Mouse (Mus musculus): ENCODE measurements around the gene Prkar2a. TPM values are rescaled to one million over a fixed set of nuclear protein-coding genes. Genes with fewer than 3 reads are reported as not detected.
A peak's percentile ranks its signal among the peaks of the same experiment; 100 is the strongest.

Gene Prkar2a
- polyA plus RNA-seq, 1 experiment, result 5.7 TPM

DNA sequence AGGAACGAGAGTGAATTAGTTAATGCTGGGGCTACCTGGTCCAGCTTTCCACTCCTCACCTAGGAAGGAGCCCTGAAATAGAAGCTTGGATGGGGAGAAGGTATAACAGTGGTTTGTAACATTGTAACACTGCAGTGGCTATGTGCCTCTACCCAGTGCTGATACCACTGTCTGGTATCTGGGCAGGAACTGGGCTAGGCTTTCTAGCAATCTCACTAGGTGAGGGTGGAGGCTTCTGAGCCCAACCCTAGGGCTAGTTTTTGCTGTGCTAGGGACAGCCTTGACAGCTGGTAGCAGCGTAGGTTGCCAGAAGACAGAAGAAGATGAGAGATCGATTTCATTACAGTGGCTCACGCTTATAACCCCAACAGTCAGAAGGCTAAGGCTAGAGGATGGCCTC is 87.5 kb downstream of the Prkar2a start:
- 93% methylated on average over 4 of the region's 4 CpGs for WGBS
- no peaks in the 10 kb centered on the region for H3K36me3 ChIP-seq (ENCODE audit: control insufficient read depth, insufficient read depth, low read length)
- DNase-seq, result no peak
- no peaks in the 10 kb centered on the region for H3K27me3 ChIP-seq (ENCODE audit: control insufficient read depth, insufficient read depth, low read length)
- TF ChIP-seq CTCF (IDR thresholded peaks at IDR 0.05; ENCODE audit: borderline replicate concordance, control insufficient read depth, extremely low read depth, insufficient read depth, low read length, poor library complexity) (no peak), POLR2A (IDR thresholded peaks at IDR 0.05; ENCODE audit: control insufficient read depth, extremely low read depth, insufficient read depth, low read length, poor library complexity) (no peak)
- no peaks in the 10 kb centered on the region for H3K4me1 ChIP-seq (replicated peaks; ENCODE audit: control insufficient read depth, insufficient read depth, low read length)
- no peak overlapping the region for H3K27ac ChIP-seq (ENCODE audit: control insufficient read depth, insufficient read depth, low read length)
- H3K4me3 ChIP-seq (ENCODE audit: control insufficient read depth, insufficient read depth, low read length), result no peak overlapping the region

- Histone ChIP-seq H3K36me3 (ENCODE audit: control insufficient read depth, insufficient read depth, low read length) (no peaks in the 10 kb centered on the region), H3K27ac (ENCODE audit: control insufficient read depth, insufficient read depth, low read length) (no peak overlapping the region), H3K27me3 (ENCODE audit: control insufficient read depth, insufficient read depth, low read length) (no peaks in the 10 kb centered on the region), H3K4me3 (ENCODE audit: control insufficient read depth, insufficient read depth, low read length) (no peak overlapping the region), H3K4me1 (replicated peaks; ENCODE audit: control insufficient read depth, insufficient read depth, low read length) (no peaks in the 10 kb centered on the region)
- TF ChIP-seq POLR2A (IDR thresholded peaks at IDR 0.05; ENCODE audit: control insufficient read depth, extremely low read depth, insufficient read depth, low read length, poor library complexity), result no peak
- TF ChIP-seq CTCF (IDR thresholded peaks at IDR 0.05; ENCODE audit: borderline replicate concordance, control insufficient read depth, extremely low read depth, insufficient read depth, low read length, poor library complexity), result no peak
- DNase-seq, result no peak
- 87% methylated on average over 4 of the region's 4 CpGs for WGBS
These were observed 88.2 kb downstream of the Prkar2a start for GRCm38 (mm10) chr9:108777276-108777675.

- WGBS, result 74% methylated on average over 5 of the region's 5 CpGs
- DNase-seq, result no peak
- H3K4me3 ChIP-seq (ENCODE audit: control insufficient read depth, insufficient read depth, low read length), result no peak overlapping the region
- H3K4me1 ChIP-seq (replicated peaks; ENCODE audit: control insufficient read depth, insufficient read depth, low read length), result peaks cover 6% of the 10 kb centered on the region
- no peaks in the 10 kb centered on the region for H3K36me3 ChIP-seq (ENCODE audit: control insufficient read depth, insufficient read depth, low read length)
- H3K27me3 ChIP-seq (ENCODE audit: control insufficient read depth, insufficient read depth, low read length), result no peaks in the 10 kb centered on the region
- TF ChIP-seq POLR2A (IDR thresholded peaks at IDR 0.05; ENCODE audit: control insufficient read depth, extremely low read depth, insufficient read depth, low read length, poor library complexity) (no peak), CTCF (IDR thresholded peaks at IDR 0.05; ENCODE audit: borderline replicate concordance, control insufficient read depth, extremely low read depth, insufficient read depth, low read length, poor library complexity) (no peak)
- no peak overlapping the region for H3K27ac ChIP-seq (ENCODE audit: control insufficient read depth, insufficient read depth, low read length)
These were observed 91.8 kb downstream of the Prkar2a start for GRCm38 (mm10) chr9:108780959-108781358.

DNA sequence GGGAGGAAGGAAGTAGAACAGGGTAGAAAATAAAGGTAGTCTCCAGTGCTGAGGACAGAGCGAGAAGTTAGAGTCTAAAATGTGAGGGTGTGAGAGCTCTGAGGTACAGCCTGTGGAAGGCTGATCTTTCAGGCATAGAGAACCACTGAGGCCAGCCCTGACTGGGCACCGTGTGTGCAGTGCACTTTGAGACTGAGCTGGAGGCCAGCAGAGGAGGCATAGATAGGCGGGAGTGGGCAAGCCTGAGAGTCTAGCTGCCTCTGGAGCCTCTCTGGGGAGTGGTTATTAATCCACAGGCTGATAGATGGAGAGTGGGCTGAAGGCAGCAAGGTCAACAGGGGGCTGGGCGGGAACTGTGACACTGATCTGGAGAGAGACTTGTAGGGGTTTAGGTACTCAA is 92.8 kb downstream of the Prkar2a start:
- TF ChIP-seq POLR2A (IDR thresholded peaks at IDR 0.05; ENCODE audit: control insufficient read depth, extremely low read depth, insufficient read depth, low read length, poor library complexity) (no peak), CTCF (IDR thresholded peaks at IDR 0.05; ENCODE audit: borderline replicate concordance, control insufficient read depth, extremely low read depth, insufficient read depth, low read length, poor library complexity) (no peak)
- no peak for DNase-seq
- 92% methylated on average over 4 of the region's 4 CpGs for WGBS
- Histone ChIP-seq H3K27ac (ENCODE audit: control insufficient read depth, insufficient read depth, low read length) (no peak overlapping the region), H3K4me1 (replicated peaks; ENCODE audit: control insufficient read depth, insufficient read depth, low read length) (peaks cover 8% of the 10 kb centered on the region), H3K27me3 (ENCODE audit: control insufficient read depth, insufficient read depth, low read length) (no peaks in the 10 kb centered on the region), H3K4me3 (ENCODE audit: control insufficient read depth, insufficient read depth, low read length) (no peak overlapping the region), H3K36me3 (ENCODE audit: control insufficient read depth, insufficient read depth, low read length) (no peaks in the 10 kb centered on the region)

GRCm38 (mm10) chr9:108782836-108783547 is 93.9 kb downstream of the Prkar2a start:
- no peak for DNase-seq
- Histone ChIP-seq H3K36me3 (ENCODE audit: control insufficient read depth, insufficient read depth, low read length) (no peaks in the 10 kb centered on the region), H3K4me1 (replicated peaks; ENCODE audit: control insufficient read depth, insufficient read depth, low read length) (peaks cover 12% of the 10 kb centered on the region), H3K27ac (ENCODE audit: control insufficient read depth, insufficient read depth, low read length) (no peak overlapping the region), H3K27me3 (ENCODE audit: control insufficient read depth, insufficient read depth, low read length) (no peaks in the 10 kb centered on the region), H3K4me3 (ENCODE audit: control insufficient read depth, insufficient read depth, low read length) (peak overlapping the region; percentile 100)
- WGBS, result 69% methylated on average over 9 of the region's 9 CpGs
- TF ChIP-seq POLR2A (IDR thresholded peaks at IDR 0.05; ENCODE audit: control insufficient read depth, extremely low read depth, insufficient read depth, low read length, poor library complexity) (no peak), CTCF (IDR thresholded peaks at IDR 0.05; ENCODE audit: borderline replicate concordance, control insufficient read depth, extremely low read depth, insufficient read depth, low read length, poor library complexity) (no peak)

DNA sequence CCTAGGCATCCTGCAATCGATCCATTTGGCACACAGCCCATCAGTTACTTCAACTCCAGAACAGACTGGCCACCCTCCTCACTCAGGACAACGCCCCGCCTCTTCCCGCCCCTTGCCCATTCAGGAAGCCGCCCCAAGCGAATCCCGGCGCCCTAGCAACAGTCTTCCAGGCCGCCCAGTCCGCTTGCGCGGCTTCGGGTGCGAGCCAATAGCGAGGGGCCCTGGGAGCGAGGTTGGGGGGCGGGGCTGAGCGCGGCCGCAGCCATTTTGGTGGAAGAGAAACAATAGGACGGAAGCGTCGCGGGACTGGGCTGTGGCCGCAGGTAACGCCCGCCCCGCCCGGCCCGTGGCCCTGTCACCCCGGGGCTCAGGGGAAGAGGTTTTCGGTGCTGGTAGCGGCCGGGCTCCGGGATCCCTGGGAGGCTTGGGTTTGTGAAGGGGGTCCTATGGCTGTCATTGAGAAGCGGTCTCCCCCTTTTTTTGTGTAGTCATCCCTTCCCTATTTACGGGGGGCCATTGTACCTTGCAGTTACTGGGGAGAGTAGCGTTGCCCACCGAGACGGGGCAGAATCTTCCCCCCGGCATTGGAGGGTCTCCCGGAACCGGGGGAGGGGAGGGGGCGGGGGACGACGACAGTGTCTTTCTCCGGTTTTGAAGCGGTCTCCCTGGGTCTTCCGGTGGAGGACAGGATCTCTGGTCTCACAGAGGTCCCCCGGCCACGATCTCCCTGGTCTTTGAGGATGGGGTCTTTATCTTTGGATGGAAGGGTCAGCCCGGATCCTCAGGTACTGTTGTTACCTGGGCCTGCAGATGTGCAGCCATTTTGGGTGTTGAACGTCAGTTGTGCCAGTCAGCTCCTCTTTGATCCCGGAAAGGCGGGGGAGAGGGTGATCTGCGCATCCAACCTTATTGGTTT is 94.7 kb downstream of the Prkar2a start, which contains the start of gene Ip6k2:
Ip6k2 (plus strand) TSS at position 249 of the 916 bp plus-strand sequence.
- H3K4me1 ChIP-seq (replicated peaks; ENCODE audit: control insufficient read depth, insufficient read depth, low read length), result peaks cover 12% of the 10 kb centered on the region
- peak within 1 kb of the TSS; percentile 100 for H3K4me3 ChIP-seq (ENCODE audit: control insufficient read depth, insufficient read depth, low read length)
- H3K27ac ChIP-seq (ENCODE audit: control insufficient read depth, insufficient read depth, low read length), result peak within 1 kb of the TSS; percentile 66
- peak; percentile 96 for DNase-seq
- TF ChIP-seq POLR2A (IDR thresholded peaks at IDR 0.05; ENCODE audit: control insufficient read depth, extremely low read depth, insufficient read depth, low read length, poor library complexity) (peak; percentile 87), CTCF (IDR thresholded peaks at IDR 0.05; ENCODE audit: borderline replicate concordance, control insufficient read depth, extremely low read depth, insufficient read depth, low read length, poor library complexity) (peak; percentile 63; the same call in 1 of the 2 replicates)
- under 1% methylated on average over 54 of the region's 56 CpGs for WGBS
- no peaks in the 10 kb centered on the region for H3K36me3 ChIP-seq (ENCODE audit: control insufficient read depth, insufficient read depth, low read length)
- H3K27me3 ChIP-seq (ENCODE audit: control insufficient read depth, insufficient read depth, low read length), result no peaks in the 10 kb centered on the region

Data from thymus, adult 2 months (tissue).